Mouse (Mus musculus) midbrain, postnatal 0 days (tissue): ENCODE measurements around the gene Mmp13. TPM values are rescaled to one million over a fixed set of nuclear protein-coding genes. Genes with fewer than 3 reads are reported as not detected.
"Not testable (repeated sequence)": the region's sequence is repeated elsewhere in the genome, so short reads cannot be mapped to it uniquely, and the experiment has no call there.

Experiments used
- ATAC-seq: fragments of 200-750 bp; cut with Nextera tagmentation; 2 replicates; pipeline ENCODE4 v1.8.0; 2017; ENCODE audit warnings: moderate number of reproducible peaks, mild to moderate bottlenecking, moderate TSS enrichment, moderate library complexity; ENCODE audit not compliant: low FRiP score
- DNase-seq: peaks from one replicate; pipeline ENCODE4 v3.0.0-alpha.2; 2015; ENCODE audit warnings: low spot score
- H3K27ac ChIP-seq: fragments of 300-500 bp; sonication (generic); 2 replicates; pipeline ENCODE4 v1.5.1; 2014; ENCODE audit warnings: low read depth, mild to moderate bottlenecking, low read length, mixed read lengths
- H3K27me3 ChIP-seq: fragments of 300-500 bp; sonication (generic); 2 replicates; pipeline ENCODE4 v1.6.1; 2014; ENCODE audit warnings: low read length, control low read depth, mixed read lengths; ENCODE audit not compliant: insufficient read depth
- H3K36me3 ChIP-seq: fragments of 300-500 bp; sonication (generic); 2 replicates; pipeline ENCODE4 v1.6.1; 2014; ENCODE audit warnings: low read length, control low read depth, mixed read lengths; ENCODE audit not compliant: insufficient read depth
- H3K4me1 ChIP-seq: fragments of 300-500 bp; sonication (generic); 2 replicates; pipeline ENCODE4 v1.6.1; 2014; ENCODE audit warnings: mild to moderate bottlenecking, control low read depth, antibody characterized with exemption, low read length, mixed read lengths; ENCODE audit not compliant: insufficient read depth
- H3K4me2 ChIP-seq: fragments of 300-500 bp; sonication (generic); 2 replicates; pipeline ENCODE4 v1.6.1; 2014; ENCODE audit warnings: low read depth, mild to moderate bottlenecking, low read length, mixed read lengths; ENCODE audit not compliant: poor library complexity, severe bottlenecking
- H3K4me3 ChIP-seq: fragments of 300-500 bp; sonication (generic); 2 replicates; pipeline ENCODE4 v1.5.1; 2014; ENCODE audit warnings: low read depth, mild to moderate bottlenecking, low read length, moderate library complexity
- H3K9ac ChIP-seq: fragments of 300-500 bp; sonication (generic); replicated peaks from 2 replicates; pipeline ENCODE4 v1.6.1; 2014; ENCODE audit warnings: mild to moderate bottlenecking, low read length, moderate library complexity, mixed read lengths; ENCODE audit not compliant: poor library complexity, severe bottlenecking
- H3K9me3 ChIP-seq: fragments of 300-500 bp; sonication (generic); 2 replicates; pipeline ENCODE4 v1.6.1; 2016; ENCODE audit warnings: low read length, control low read depth
- CTCF ChIP-seq: IDR thresholded peaks from 2 replicates; pipeline ENCODE4 v1.5.1; 2016; ENCODE audit warnings: antibody characterized with exemption, mild to moderate bottlenecking
- WGBS: fragments of 180-500 bp; shearing (Covaris S2); extraction: QIAGEN DNeasy Blood & Tissue Kit; methylation state at CpG from one replicate; pipeline ENCODE4 v1.1.7; 2014; 5-methylcytosine and 5-hydroxymethylcytosine counted together
- polyA plus RNA-seq: library from polyadenylated mRNA; unstranded; fragments of >200 nt; fragmentation: Nextera tagmentation; extraction: Ambion mirVana; gene quantifications from 2 replicates; pipeline ENCODE4 v1.2.1, GENCODE M21; 2015
- total RNA-seq: library from RNA; depleted of rRNA; stranded (reverse); fragments of >200 nt; gene quantifications from 2 replicates; pipeline ENCODE4 v1.2.3, GENCODE M21; 2014; rRNA removed

The Mmp13 gene
- total and polyA plus RNA-seq, 2 experiments from 2014 or later: 0.07 TPM; not detected in 1

DNA sequence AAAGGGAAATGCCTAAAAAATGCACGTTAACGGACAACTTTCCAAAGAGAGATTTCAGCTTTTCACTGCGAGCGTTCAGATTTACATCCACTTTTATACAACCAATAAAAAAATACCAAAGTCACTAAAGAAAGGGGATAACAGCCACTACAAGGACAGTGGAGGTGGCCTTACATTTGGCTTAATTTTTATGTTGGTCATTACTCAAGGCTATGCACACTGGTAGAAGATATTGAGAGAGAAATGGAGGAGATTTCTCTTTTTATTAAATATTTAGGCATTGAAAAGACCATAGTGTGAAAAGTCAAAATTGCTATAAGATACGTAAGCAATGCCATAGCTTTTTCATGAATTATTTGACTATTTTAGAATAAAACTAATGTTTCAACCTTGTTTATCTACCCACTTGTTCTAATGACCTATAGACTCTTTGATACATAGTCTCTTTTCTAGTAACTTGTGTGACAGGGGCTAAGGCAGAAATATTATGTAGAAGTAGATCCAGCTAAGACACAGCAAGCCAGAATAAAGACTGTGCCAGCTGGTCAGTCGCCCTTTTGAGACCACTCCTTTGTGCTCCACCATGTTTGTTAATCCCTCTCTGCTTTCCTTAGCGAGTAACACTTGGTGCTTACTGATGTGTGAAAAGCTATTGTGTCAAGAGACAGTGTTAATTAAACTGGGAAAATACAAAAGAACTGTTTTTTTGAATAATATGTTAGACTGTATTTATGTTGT lies 10.4 kb downstream of the Mmp13 start:
- Histone ChIP-seq H3K9me3 (no peaks in the 10 kb centered on the region), H3K36me3 (no peaks in the 10 kb centered on the region), H3K27me3 (no peaks in the 10 kb centered on the region), H3K9ac (no peak overlapping the region), H3K27ac (no peak overlapping the region), H3K4me3 (no peak overlapping the region), H3K4me1 (no peaks in the 10 kb centered on the region), H3K4me2 (no peak overlapping the region)
- DNase-seq: no peak
- no peak for TF ChIP-seq CTCF
- no peak for ATAC-seq
- WGBS: 66% methylated on average over 7 of the region's 7 CpGs

- H3K4me3 ChIP-seq, H3K9me3 ChIP-seq, H3K9ac ChIP-seq, ATAC-seq, H3K4me2 ChIP-seq, H3K4me1 ChIP-seq, H3K36me3 ChIP-seq, H3K27ac ChIP-seq, DNase-seq, H3K27me3 ChIP-seq: not testable (repeated sequence)
- 54% methylated on average over 2 of the region's 2 CpGs for WGBS
Observed at GRCm38 (mm10) chr9:7283303-7283684, 11.0 kb downstream of the Mmp13 start.

- H3K9ac ChIP-seq: no peak overlapping the region
- ATAC-seq (no peak), DNase-seq (no peak)
- H3K4me2 ChIP-seq: no peak overlapping the region
- TF ChIP-seq CTCF: no peak
- no peaks in the 10 kb centered on the region for H3K4me1 ChIP-seq
- H3K27ac ChIP-seq: no peak overlapping the region
- no peak overlapping the region for H3K4me3 ChIP-seq
- no peaks in the 10 kb centered on the region for H3K27me3 ChIP-seq
- H3K36me3 ChIP-seq: no peaks in the 10 kb centered on the region
- no peaks in the 10 kb centered on the region for H3K9me3 ChIP-seq
- WGBS: 70% methylated on average over 2 of the region's 2 CpGs
Observed at GRCm38 (mm10) chr9:7289501-7289900, 17.2 kb downstream of the Mmp13 start.

DNA sequence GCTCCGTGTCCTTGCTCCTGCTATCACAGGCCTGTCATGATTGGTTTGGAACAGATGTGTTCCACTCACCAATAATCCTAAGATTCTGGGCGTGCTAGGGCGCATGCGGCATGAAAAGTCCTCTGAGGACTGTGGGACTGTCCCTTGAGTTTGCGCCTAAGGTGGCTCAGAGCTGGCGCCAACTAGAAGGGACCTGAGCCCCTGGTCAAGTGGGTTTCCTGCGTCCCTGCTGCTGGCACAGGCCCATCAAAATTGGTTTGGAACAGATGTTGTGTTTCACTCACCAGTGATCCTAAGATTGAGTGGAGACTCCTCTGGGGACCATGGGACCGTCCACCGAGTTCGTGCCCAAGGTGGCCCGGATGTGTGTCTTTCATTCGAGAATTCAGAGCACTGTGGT lies 17.6 kb downstream of the Mmp13 start:
- WGBS: 90% methylated on average over 12 of the region's 12 CpGs
- no peak for ATAC-seq
- Histone ChIP-seq H3K27ac (no peak overlapping the region), H3K4me1 (no peaks in the 10 kb centered on the region), H3K4me3 (no peak overlapping the region), H3K27me3 (no peaks in the 10 kb centered on the region), H3K4me2 (no peak overlapping the region), H3K9ac (no peak overlapping the region), H3K9me3 (no peaks in the 10 kb centered on the region), H3K36me3 (no peaks in the 10 kb centered on the region)
- no peak for DNase-seq
- no peak for TF ChIP-seq CTCF

- Histone ChIP-seq H3K27ac (no peak overlapping the region), H3K36me3 (no peaks in the 10 kb centered on the region), H3K4me3 (no peak overlapping the region), H3K9ac (no peak overlapping the region), H3K4me2 (no peak overlapping the region), H3K9me3 (no peaks in the 10 kb centered on the region), H3K4me1 (no peaks in the 10 kb centered on the region), H3K27me3 (no peaks in the 10 kb centered on the region)
- TF ChIP-seq CTCF: peak; percentile 19; the same call in 1 of the 2 replicates
- ATAC-seq: no peak
- DNase-seq: no peak
- WGBS: 29% methylated on average over 1 of the region's 1 CpGs
Observed at GRCm38 (mm10) chr9:7292132-7292531, 19.8 kb downstream of the Mmp13 start.

DNA sequence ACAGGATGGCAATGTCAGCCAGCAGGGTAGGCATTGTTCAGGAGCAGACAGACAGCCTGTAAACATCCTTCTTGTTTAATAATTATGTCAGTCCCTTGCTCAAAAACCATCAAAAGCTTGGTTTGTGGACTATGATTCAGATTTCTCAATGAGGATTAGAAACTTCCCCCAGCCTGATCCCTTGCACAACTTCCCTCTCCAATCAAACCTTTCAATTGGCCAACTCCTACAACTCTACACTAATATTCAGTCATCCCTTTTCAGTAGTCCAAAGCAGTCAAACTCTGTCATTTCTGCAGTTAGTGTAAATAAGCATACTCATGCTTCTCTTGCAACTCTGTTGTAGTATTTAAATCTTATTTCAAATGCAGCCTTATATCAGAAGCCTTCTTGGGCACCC lies 59.5 kb downstream of the Mmp13 start:
- no peak overlapping the region for H3K4me3 ChIP-seq
- no peaks in the 10 kb centered on the region for H3K27me3 ChIP-seq
- H3K36me3 ChIP-seq: no peaks in the 10 kb centered on the region
- TF ChIP-seq CTCF: no peak
- no peak for ATAC-seq
- no peak overlapping the region for H3K4me2 ChIP-seq
- no peak for DNase-seq
- no peaks in the 10 kb centered on the region for H3K4me1 ChIP-seq
- no peaks in the 10 kb centered on the region for H3K9me3 ChIP-seq
- H3K9ac ChIP-seq: no peak overlapping the region
- H3K27ac ChIP-seq: no peak overlapping the region

Other genes starting within 250 kb of the Mmp13 start
- 14.2 and 17.7 TPM in 2 replicates for gene Dync2h1, start 88.1 kb upstream of the Mmp13 start, total RNA-seq
- 12.8 and 18.0 TPM in 2 replicates for gene Dync2h1, start 88.1 kb upstream of the Mmp13 start, polyA plus RNA-seq
- 91.5 and 110 TPM in 2 replicates for gene Dcun1d5, start 88.0 kb upstream of the Mmp13 start, total RNA-seq
- 71.0 and 83.1 TPM in 2 replicates for gene Dcun1d5, start 88.0 kb upstream of the Mmp13 start, polyA plus RNA-seq
- gene Mmp12, start 71.9 kb downstream of the Mmp13 start, total RNA-seq: not detected in 2 replicates
- not detected in 2 replicates for gene Mmp12, start 71.9 kb downstream of the Mmp13 start, polyA plus RNA-seq
- not detected in 2 replicates for gene Mmp1b, start 115.5 kb downstream of the Mmp13 start, total RNA-seq
- not detected in 2 replicates for gene Mmp1b, start 115.5 kb downstream of the Mmp13 start, polyA plus RNA-seq
- 0.99 TPM in 1 of 2 replicates, not detected in the other for gene Mmp3, start 173.3 kb downstream of the Mmp13 start, total RNA-seq
- not detected in 2 replicates for gene Mmp3, start 173.3 kb downstream of the Mmp13 start, polyA plus RNA-seq
- not detected in 2 replicates for gene Mmp10, start 229.8 kb downstream of the Mmp13 start, total RNA-seq
- not detected in 2 replicates for gene Mmp10, start 229.8 kb downstream of the Mmp13 start, polyA plus RNA-seq